Mouse (Mus musculus) retina, embryonic 14.5 days (tissue): ENCODE measurements around the gene Usp53.

Experiments
- DNase-seq: peaks from one replicate; pipeline ENCODE4 v3.0.0-alpha.2; 2015; ENCODE audit warnings: low spot score

Gene Usp53

GRCm38 (mm10) chr3:122887505-122888301 lies 96.6 kb downstream of the Usp53 start:
- DNase-seq = no peak
